Mouse (Mus musculus): Measurements from ENCODE around the gene Pnrc2.

Pnrc2 gene

GRCm38 (mm10) chr4:135821772-135822171 lies 51.9 kb downstream of the Pnrc2 start:
- DNase-seq: no peak
